Mouse (Mus musculus): ENCODE measurements around the gene Ywhae.
A peak's percentile ranks its signal among the peaks of the same experiment; 100 is the strongest.

Ywhae gene

DNA sequence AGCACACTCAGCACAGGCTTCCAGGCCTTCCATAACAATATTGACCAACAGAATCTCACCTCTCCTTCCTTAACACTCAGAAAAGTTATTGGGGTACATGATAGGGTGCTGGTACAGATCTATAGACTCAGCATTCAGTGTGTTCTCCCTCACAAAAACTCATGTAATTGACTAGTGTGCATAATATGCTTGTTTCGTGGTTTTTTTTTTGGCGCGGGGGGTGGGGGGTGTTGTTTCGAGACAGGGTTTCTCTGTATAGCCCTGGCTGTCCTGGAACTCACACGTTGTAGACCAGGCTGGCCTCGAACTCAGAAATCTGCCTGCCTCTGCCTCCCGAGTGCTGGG is 5.8 kb downstream of the Ywhae start:
- no peak for DNase-seq

DNA sequence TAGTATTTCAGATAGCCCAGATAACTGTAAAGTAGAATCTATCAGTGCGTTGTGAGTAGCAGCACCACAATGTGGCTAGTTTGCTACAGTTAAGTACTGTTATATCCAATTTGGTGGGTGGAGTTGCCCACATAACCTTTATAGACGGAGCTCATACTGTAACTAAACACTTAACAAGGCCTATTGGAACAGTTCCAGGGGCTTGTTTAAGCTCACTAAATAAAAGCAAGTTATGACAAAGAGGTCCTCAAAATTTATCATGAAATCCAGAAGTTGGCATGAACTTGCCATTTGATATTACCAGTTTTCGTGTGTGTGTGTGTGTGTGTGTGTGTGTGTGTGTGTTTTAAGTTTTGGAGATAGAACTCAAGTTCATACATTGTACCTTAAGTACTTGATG is 7.5 kb downstream of the Ywhae start:
- no peak for DNase-seq

DNA sequence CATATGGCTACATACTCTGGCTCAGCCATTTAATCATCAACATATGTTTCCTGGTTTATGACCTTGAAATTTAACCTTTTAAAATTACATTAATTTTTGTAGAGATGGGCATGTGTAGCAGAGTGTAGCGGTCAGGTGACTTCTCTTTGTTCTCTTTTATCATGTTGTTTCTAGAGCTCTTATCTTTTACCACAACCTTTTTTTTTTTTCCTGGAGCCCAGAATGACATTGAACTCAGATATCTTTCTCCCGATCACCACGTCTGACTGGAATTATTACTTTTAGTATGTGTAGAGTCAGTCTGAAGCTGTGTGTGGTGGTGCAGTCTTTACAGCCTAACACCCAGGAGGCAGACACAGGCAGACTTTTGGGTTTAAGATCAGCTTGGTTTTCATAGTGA is 8.9 kb downstream of the Ywhae start:
- no peak for DNase-seq

DNA sequence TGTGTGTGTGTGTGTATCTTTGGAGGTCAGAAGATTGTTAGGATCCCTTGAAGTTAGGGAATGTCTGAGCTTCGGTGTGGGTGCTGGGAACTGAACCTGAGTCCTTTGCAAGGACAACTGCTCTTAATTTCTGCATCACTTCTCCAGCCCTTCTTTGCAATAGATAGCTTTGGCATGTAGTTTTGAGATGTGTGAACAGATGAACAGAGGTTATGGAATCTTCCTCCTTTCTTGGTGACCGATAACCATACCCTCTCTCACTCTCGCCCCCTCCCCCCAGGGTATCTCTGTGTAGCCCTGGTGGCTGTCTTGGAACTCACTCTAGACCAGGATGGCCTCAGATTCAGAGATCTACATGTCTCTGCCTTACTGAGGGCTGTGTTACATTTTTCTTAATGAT is 12.1 kb downstream of the Ywhae start:
- DNase-seq = no peak

DNA sequence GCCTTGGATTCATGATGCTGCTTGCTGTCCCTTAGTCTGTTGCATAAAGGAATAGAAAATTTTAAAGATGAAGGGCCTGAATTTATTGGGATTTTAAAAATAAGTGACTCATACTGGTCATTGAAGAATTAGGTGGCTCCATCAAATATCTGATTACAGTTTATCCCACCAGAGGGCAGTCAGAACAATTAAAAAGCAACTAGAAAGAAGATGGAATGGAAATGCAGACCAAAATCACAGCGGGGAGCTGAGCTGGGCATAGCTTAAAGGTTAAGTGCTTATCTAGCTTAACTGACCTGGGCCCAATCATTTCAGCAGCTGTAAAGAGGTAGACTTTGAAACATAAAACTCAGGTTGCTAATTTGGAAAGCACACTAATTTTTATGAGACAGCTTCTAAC is 17.9 kb downstream of the Ywhae start:
- no peak for DNase-seq

DNA sequence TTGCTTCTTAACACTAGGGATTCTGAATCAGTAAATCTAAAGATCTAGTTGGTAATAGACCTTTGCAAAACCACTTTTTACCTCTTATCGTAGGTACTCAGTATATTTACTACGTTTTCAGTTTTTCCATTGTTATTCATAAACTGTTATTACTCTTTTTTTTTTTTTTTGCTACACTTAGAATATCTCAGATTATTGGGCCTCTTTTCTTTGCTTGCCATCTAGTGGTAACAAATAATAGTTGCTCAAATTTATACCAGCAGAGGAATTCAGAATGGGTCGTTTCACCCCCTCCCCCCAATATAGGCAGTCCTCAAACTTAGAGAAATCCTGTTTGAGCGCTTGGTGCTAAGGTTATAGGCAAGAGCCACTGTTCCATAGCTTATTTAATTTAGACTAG is 18.4 kb downstream of the Ywhae start:
- no peak for DNase-seq

DNA sequence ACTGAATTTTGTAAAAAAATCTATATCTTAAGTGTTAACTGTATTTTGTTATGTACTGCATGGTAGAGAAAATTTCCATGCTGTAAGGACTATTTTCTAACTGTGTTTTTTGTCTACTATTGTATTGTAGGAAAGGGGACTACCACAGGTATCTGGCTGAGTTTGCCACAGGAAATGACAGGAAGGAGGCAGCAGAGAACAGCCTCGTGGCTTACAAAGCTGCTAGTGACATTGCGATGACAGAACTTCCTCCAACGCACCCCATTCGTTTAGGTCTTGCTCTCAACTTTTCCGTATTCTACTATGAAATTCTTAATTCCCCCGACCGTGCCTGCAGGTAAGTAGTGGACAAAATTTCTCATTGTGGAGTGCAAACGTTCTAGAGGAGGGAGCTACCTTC is 24.0 kb downstream of the Ywhae start:
- DNase-seq = no peak

DNA sequence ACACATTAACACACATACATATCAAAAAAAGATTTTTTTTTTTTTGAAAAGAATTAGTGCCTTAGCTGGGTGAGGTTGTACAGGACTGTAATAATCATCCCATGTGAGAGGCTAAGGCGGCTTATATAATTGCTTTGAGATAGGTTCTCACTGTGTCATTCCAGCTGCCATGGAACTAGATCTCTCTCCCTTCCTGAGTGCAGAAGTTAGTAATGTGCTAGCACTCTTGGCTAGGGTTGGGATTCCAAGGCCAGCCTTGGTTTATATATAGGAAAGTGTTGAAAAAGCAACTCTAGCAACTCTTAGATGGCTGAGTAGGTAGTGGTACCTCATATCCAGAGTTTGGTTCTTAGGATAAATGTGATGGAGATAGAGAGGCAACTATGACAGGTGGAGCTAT is 25.9 kb downstream of the Ywhae start:
- DNase-seq = no peak

DNA sequence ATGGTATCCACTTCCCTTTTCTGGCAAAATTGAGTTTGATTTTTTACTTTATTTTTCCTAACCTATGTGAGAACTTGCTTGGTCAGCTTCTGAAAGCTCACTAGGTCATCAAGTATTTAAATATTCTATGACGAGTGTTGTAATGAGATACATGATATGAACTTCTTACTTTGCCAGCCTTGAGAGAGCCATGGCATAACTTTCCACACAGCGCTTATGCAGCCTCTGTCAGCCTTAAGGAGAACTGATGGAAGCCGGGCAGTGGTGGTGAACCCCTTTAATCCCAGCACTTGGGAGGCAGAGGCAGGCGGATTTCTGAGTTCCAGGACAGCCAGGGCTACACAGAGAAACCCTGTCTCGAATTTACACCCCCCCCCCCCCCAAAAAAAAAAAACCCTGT is 28.1 kb downstream of the Ywhae start:
- no peak for DNase-seq

DNA sequence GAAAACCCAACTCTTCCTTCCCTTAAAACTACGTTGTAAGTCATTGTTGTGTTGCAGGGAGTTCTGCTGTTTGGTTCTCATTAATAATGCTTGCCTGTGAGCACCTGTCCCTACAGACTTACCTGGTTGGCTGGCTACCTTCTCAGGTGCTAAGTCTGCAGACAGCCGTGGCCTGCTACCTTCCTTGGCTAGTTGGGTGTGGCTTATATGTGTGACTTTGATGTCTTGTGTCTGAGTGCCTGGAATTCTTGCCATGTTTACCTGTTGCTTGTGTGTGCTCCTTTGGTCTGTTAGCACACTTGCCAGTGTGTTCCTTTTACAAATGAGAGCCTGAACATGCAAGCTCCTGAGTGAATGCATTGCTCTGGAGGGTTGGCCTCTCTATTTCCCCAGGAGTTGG is 30.0 kb downstream of the Ywhae start:
- no peak for DNase-seq

DNA sequence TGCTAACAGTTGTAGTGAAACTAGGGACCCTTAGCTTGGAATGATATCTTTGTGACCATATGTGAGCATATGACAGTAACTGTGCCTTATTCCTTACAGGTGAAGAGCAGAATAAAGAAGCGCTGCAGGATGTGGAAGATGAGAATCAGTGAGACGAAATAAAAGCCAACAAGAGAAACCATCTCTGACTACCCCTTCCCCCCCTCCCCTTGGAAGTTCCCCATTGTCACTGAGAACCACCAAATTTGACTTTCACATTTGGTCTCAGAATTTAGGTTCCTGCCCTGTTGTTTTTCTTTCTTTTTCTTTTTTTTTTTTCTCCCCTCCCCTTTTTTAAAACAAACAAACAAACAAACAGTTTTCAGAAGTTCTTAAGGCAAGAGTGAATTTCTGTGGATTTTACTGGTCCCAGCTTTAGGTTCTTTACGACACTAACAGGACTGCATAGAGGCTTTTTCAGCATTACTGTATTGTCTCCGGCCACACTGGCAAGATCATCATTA is 31.9 kb downstream of the Ywhae start:
- DNase-seq = no peak

DNA sequence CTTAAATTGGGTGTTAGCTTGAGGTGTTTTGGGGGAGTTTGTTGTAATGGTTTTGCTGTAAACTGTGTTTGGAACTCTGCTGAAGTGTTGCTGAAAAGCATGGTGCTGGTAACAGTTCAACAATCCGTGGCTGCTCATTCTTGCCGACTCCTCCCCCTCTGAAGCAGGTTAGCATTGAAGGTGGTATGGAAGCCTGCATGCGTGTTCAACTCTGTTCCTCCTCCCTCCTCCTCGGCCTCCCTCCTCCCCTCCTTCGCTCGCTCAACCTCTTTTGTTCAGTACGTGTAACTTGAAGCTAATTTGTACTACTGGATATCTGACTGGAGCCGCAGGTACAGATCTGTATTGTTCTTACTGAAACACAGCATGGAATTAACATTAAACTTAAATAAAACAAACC is 32.5 kb downstream of the Ywhae start:
- no peak for DNase-seq

DNA sequence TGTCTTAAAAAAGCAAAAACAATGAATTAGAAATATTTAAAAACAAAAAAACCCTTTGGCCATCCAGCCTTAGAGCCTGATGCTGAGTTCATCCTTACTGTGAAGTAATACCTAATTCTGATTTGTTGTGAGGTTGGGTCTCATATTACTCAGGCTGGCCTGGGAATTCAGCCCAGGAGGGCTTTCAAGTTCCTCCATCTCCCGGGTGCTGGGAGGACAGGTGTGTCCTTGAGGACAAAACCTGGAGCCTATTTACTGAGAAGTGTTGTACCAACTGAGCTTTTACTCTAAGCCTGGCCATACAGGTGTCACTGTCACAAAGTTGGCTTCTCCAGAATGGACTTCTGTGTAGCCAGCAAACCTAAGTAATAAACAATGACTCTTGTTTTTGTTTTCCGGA is 34.3 kb downstream of the Ywhae start:
- DNase-seq = no peak

DNA sequence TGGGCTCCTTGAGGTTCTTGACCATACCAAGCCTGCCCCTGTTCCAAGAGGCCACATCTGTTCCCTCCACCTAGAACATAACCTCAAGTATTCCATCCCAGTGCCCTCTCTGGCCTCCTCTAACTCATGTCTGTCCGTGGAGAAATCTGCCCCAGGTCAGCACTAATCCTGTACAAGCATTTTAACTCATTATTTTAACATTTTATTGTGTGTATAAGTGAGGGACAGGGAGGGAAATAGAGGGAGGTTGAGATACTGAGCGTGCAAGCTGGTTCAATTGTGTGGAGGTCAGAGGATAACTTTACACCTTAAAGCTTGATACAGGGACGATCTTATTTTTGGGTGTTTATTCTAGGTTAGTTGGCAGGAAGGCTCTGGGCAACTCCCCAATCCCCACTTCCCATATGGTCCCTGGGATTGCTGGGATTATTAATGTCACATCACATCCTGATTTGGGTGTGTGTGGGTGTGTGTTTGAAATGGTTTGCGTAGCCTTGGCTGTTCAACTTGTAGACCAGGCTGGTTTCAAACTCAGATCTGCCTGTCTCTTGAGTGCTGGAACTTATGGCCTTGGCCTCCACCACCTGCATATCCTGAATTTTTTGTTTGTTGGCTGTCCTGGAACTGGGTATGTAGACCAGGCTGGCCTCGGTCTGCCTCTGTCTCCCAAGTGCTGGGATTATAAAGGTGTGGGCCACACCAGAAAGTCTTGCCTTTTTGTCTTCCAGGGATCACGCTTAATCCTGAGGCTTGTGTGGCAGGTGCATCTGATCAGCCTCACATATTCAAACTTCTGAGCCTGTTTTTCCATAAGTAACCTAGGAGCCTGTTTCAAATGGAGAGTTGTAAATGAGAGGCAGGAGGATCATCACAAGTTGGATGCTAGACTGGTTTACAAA is 35.7 kb downstream of the Ywhae start:
- no peak for DNase-seq

DNA sequence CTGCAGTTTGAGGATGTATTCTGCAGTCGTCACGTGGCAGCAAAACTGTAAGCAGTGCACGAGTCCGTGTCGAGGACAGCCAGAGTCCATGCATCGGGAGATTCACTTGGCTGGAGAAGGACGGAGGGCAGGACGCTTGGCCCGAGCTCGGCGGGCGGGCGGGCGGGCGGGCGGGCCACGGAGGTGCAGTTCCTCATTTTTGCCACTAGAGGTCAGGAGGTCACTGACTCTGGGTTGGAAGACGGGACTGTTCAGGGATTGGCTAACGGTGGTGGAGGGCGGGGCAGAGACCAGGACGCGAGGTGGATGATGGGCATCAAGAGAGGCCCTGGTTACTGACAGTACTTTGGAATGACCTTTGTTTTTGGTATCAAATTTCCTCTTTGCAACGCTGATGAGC is 36.5 kb downstream of the Ywhae start:
- DNase-seq = peak; percentile 87 to 91

DNA sequence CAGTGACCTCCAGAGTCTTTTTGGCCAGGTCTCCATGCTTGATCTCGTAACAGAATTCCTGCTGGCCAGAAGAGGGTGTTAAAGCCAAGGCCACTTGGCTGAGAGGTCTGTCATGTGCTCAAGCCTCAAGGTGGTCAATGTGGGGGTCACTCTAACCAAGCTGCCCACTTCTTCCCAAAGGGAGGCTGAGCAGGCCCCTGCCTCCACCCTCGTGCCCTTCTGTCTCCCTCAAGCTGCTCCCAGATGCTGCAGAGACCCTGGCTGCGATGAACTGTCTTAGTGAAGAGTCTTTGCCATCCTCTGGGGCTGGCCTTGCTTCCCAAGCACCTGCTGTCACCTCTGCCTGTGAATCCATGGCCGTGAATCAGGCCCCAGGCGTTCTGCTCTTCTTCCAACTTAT is 39.9 kb downstream of the Ywhae start:
- no peak for DNase-seq

DNA sequence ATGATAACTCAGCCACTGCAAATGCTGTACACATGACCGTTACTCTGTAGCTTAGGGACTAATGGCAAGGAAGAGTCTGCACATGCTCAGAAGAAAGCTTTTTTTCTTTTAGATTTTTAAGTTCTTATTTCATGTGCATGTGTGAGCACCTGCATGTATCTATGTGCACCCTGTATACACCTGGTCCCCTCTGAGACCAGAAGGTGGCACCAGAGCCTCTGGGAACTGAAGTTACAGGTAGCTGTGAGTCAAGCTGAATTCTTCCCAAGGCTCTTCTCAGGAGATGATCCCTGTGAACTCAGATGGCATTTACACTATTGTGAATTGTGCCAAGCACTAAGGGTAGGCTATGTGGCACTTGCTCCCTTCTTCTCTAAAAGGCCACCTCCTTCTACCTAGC is 43.2 kb downstream of the Ywhae start:
- no peak for DNase-seq

DNA sequence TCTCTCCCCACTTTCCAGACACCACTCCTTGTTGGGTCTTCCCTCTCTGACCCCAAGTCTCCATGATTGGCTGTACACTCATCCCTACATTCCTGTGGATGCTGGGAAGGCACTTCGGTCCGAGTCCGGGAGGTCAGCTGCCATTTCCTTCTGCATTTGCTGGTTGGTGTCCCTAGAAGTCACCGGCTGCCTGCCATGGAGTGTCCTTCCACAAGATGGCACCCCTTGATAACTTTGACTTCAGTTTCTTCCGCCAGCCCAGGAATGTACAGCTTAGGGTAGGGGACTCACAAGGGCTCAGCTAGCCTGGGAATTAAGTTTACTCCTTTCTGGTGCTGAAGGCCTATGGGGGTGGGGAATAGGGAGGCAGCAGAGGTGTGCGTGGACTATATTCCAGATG is 49.2 kb downstream of the Ywhae start:
- DNase-seq = peak; percentile 65 to 73

DNA sequence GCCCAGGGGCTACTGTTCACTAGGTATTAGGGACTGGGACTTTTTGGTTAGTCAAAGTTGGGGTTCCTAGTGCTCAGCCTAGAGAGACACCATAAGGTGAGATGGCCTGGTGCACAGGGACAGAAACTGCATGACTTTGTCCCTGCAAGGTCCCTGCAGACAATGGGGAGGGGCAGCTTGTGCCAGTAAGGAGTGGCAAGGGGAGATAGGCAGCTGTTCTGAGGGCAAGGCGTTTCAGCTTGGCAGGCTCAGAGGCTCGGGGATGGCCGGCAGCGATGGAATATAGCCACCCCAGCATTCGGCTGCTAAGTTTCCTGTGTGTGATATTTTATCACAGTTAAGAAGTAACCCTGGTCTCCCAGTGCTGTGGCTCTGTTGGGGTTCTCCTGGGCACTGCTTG is 51.1 kb downstream of the Ywhae start:
- no peak for DNase-seq

DNA sequence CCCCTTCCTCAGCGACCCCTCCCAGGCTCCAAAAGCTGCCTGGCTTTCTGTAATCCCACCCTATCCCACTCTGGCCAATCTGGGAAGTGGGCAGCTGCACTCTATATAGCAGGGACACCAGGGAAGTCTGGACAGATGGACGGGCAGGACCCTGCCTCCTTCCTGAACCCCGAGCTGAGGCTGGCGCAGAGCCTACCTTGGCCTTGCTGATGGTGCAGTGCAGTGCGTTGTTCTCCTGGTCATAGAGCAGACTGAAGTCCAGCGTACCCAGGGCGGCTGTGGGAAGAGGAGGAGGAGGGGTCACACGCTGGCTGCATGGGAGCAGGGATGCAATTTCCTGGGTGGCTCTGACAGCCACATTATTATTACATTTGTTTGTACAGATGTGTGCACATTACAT is 53.2 kb downstream of the Ywhae start:
- no peak for DNase-seq

DNA sequence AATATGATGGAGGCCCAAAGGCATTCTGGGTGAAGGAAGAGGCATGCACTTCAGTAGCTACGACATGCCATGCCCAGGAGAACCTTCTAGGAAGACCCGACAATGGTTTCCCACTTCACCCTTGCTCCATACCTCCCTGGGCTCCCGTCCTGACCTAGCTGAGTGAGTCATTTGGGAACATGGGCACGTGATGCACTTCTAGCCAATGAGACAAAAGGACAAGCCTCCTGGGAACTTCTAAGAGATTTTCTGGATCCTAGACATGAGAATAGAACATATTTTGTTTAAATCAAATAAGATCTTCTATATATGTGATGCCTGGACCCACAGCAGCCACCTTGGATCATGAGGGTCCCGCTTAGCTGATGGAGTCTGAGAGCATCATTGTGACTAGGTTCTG is 59.9 kb downstream of the Ywhae start:
- no peak for DNase-seq

DNA sequence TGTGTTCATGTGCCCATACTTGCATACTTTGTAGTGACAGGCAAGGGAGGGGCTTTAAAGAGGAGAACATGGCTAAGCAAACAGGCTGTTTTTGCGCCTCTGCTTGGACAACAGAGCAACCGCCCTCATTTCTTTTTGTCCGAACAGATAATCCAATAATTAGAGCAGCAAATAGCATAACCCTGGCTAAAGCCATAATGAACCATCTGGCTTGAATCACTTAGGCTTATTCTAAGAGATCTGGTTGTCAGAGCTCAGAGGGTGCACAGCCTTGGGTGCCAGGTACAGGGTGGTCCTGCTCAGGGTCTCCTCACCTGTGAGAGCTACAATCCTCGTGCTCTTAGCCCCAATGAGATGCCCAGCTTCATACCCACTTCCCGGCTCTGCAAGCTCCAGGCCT is 60.7 kb downstream of the Ywhae start:
- no peak for DNase-seq

DNA sequence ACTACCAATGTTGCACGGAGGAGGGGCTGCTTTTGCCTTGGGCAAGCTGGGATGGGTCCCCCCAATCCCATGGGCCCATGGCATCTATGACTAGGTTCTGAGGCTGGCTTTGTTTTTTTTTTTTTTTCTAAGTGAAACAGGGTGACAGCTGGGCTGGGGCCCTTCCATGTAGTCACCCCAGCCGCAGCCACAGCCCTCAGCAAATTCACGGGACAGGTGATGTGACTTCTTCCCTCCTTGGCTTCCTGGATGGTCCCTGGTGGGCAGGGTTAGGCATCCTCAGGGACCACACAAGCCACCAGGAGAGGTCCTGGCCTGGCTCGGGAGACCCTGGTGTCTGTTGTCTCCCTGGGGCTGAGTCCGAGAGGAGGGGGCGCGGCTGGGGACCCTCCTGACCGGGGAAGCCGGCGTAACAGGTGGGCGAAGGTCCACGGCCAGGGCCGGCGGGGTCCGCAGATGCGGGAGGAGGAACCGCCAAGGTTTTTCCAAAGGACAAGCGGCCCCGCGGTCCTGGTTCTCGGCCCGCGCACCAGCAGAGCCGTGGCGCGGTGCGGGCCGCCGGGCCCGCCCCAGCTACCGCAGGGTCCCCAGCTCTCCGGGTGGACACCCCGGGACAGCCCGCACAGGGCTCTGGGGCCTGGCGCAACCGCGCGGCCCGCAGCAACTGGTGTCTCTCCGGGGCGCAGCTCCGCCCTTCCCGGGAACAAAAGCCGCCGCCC is 62.1 kb downstream of the Ywhae start:
- DNase-seq = peak in 1 of 2 experiments; percentile 30

DNA sequence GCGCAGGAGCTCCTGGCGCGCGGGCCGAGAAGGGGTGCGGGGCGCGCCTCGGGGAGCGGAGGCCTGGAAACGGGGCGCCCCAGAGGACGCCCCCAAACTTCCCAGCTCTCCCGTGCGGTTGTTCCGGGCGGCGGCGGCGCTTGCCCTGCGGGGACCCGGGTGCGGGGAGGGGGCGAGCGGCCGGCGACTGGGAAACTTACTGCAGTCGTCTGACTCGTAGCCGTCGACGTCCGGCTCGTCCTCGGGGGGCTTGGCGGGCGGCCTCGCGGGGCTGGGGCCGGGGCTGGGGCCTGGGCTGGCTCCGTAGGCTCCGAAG is 62.6 kb downstream of the Ywhae start:
- no peak for DNase-seq

DNA sequence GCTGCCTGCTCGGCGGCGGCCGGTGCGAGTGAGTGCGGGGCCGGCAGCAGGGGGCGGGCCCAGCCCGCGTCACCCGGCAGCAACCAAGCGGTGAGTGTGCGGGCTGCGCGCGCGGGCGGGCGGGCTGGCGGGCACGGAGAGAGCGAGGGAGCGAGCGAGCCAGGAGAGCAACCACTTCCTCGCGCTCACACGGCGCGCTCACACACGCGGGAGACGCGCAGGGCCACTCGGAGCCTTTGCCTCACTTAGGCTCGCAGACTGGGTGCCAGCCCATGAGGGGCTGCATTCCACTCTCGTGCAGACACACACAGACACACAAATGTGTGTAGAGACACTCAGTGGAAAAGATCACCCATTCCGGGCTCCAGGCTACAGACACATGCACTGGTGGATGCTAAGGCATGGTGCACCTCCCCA is 63.4 kb downstream of the Ywhae start, which contains the start of gene Doc2b:
Doc2b (minus strand) TSS at position 21 of the 417 bp plus-strand sequence.
- peak in 1 of 2 experiments; percentile 51 for DNase-seq

Data from lung, adult 18-20 months (tissue).